Comparison of ENCODE assay signal across 8 mouse cellular contexts in genomic region chr4:106472335-106472734, GRCm38 (mm10). TPM values are rescaled to one million over a fixed set of nuclear protein-coding genes. Genes with fewer than 3 reads are reported as not detected.
DNase-seq lines count a peak whose midpoint lies in the region; ATAC-seq and TF ChIP-seq lines count a peak whose summit lies in the region.

No protein-coding gene starts in this region.

- no peak overlapping the region for H3K4me2 ChIP-seq in liver, embryonic 14.5 days (ENCODE audit: low read depth)
- no peak overlapping the region for H3K4me2 ChIP-seq in liver, embryonic 12.5 days
- H3K4me2 ChIP-seq in forebrain, postnatal 0 days (ENCODE audit: low read depth): no peak overlapping the region
- H3K4me2 ChIP-seq in midbrain, embryonic 16.5 days (ENCODE audit: low read length): no peak overlapping the region

- H3K9ac ChIP-seq in liver, embryonic 14.5 days (replicated peaks): no peak overlapping the region
- no peak overlapping the region for H3K9ac ChIP-seq in liver, embryonic 12.5 days
- no peak overlapping the region for H3K9ac ChIP-seq in forebrain, postnatal 0 days
- H3K9ac ChIP-seq in midbrain, embryonic 16.5 days (ENCODE audit: low read depth, low read length): no peak overlapping the region

- no peak overlapping the region for H3K27ac ChIP-seq in liver, embryonic 14.5 days
- no peak overlapping the region for H3K27ac ChIP-seq in liver, embryonic 12.5 days
- H3K27ac ChIP-seq in forebrain, postnatal 0 days (ENCODE audit: low read depth, low read length): no peak overlapping the region
- H3K27ac ChIP-seq in midbrain, embryonic 16.5 days (ENCODE audit: low read length): no peak overlapping the region

- H3K36me3 ChIP-seq in liver, embryonic 14.5 days (replicated peaks; ENCODE audit: control insufficient read depth, insufficient read depth, low read depth): no peaks in the 10 kb centered on the region
- no peaks in the 10 kb centered on the region for H3K36me3 ChIP-seq in liver, embryonic 12.5 days
- no peaks in the 10 kb centered on the region for H3K36me3 ChIP-seq in forebrain, postnatal 0 days (ENCODE audit: insufficient read depth)
- no peaks in the 10 kb centered on the region for H3K36me3 ChIP-seq in midbrain, embryonic 16.5 days (ENCODE audit: control insufficient read depth, insufficient read depth, low read length)

- H3K27me3 ChIP-seq in liver, embryonic 14.5 days (ENCODE audit: control insufficient read depth, insufficient read depth, low read length): no peaks in the 10 kb centered on the region
- H3K27me3 ChIP-seq in liver, embryonic 12.5 days (replicated peaks): peaks cover 5% of the 10 kb centered on the region; the same call in 1 of the 2 replicates
- H3K27me3 ChIP-seq in forebrain, postnatal 0 days (ENCODE audit: insufficient read depth, low read length): no peaks in the 10 kb centered on the region
- H3K27me3 ChIP-seq in midbrain, embryonic 16.5 days (ENCODE audit: control insufficient read depth, insufficient read depth, low read depth, low read length): no peaks in the 10 kb centered on the region

- WGBS in liver, embryonic 14.5 days (ENCODE audit: insufficient replicate concordance): 12% methylated on average over 3 of the region's 3 CpGs
- WGBS in liver, embryonic 12.5 days (ENCODE audit: insufficient replicate concordance): 15% methylated on average over 3 of the region's 3 CpGs
- 11% methylated on average over 3 of the region's 3 CpGs for WGBS in forebrain, postnatal 0 days
- WGBS in midbrain, embryonic 16.5 days: 13% methylated on average over 3 of the region's 3 CpGs

- ATAC-seq in liver, embryonic 14.5 days (ENCODE audit: insufficient read depth): no peak
- ATAC-seq in liver, embryonic 12.5 days: no peak
- peak; percentile 81 for ATAC-seq in forebrain, postnatal 0 days
- peak; percentile 75 for ATAC-seq in midbrain, embryonic 16.5 days

- no peak overlapping the region for H3K4me3 ChIP-seq in liver, embryonic 14.5 days (ENCODE audit: insufficient read depth in 1 of 2, low read depth in 2 of 2, low read length in 2 of 2)
- no peak overlapping the region for H3K4me3 ChIP-seq in liver, embryonic 12.5 days
- no peak overlapping the region for H3K4me3 ChIP-seq in forebrain, postnatal 0 days (ENCODE audit: low read depth, low read length)
- no peak overlapping the region for H3K4me3 ChIP-seq in midbrain, embryonic 16.5 days (ENCODE audit: low read depth, low read length)

- no peaks in the 10 kb centered on the region for H3K9me3 ChIP-seq in liver, embryonic 14.5 days (ENCODE audit: control insufficient read depth, low read length)
- no peaks in the 10 kb centered on the region for H3K9me3 ChIP-seq in liver, embryonic 12.5 days (replicated peaks)
- no peaks in the 10 kb centered on the region for H3K9me3 ChIP-seq in forebrain, postnatal 0 days (ENCODE audit: low read length)
- no peaks in the 10 kb centered on the region for H3K9me3 ChIP-seq in midbrain, embryonic 16.5 days (replicated peaks; ENCODE audit: control insufficient read depth, low read length, poor library complexity, severe bottlenecking)

- no peaks in the 10 kb centered on the region for H3K4me1 ChIP-seq in liver, embryonic 14.5 days (replicated peaks; ENCODE audit: control insufficient read depth in 2 of 2, insufficient read depth in 2 of 2, low read length in 1 of 2)
- H3K4me1 ChIP-seq in liver, embryonic 12.5 days: no peaks in the 10 kb centered on the region
- H3K4me1 ChIP-seq in forebrain, postnatal 0 days (ENCODE audit: insufficient read depth): peaks cover 3% of the 10 kb centered on the region; the same call in 1 of the 2 replicates
- no peaks in the 10 kb centered on the region for H3K4me1 ChIP-seq in midbrain, embryonic 16.5 days (ENCODE audit: control insufficient read depth, insufficient read depth, low read length)

- peak; percentile 76 for TF ChIP-seq CTCF in liver, embryonic 14.5 days (IDR thresholded peaks at IDR 0.05; ENCODE audit: low read depth)
- TF ChIP-seq CTCF in forebrain, postnatal 0 days (IDR thresholded peaks at IDR 0.05; ENCODE audit: low read depth): peak; percentile 92

- peak in 1 of 3 experiments; percentile 14 for DNase-seq in liver, embryonic 14.5 days (ENCODE audit: low read depth in 3 of 3, low spot score in 3 of 3)
- peak; percentile 48 for DNase-seq in cerebellum, adult 11-12 months
- peak; percentile 85 for DNase-seq in forebrain, postnatal 0 days
- DNase-seq in induced T-regulatory cell, adult 2 months (ENCODE audit: low read depth): peak; percentile 63
- peak; percentile 59 to 88 for DNase-seq in left cerebral cortex, adult 9 months (ENCODE audit: low spot score in 2 of 2)
- DNase-seq in testis, postnatal 10 days (ENCODE audit: low spot score): peak; percentile 66

- TF ChIP-seq EP300 in liver, embryonic 14.5 days (IDR thresholded peaks at IDR 0.05; ENCODE audit: low read depth): no peak

RNA-seq across cellular contexts. Expression of gene Pcsk9, which starts 8.2 kb away (rescaled TPM):
- polyA plus RNA-seq in liver, embryonic 14.5 days (2012; rRNA removed): 47.9 and 50.9 TPM in 2 replicates
- 37.8 and 41.1 TPM in 2 replicates for polyA plus RNA-seq in liver, embryonic 14.5 days (2014; fragmentation: Nextera tagmentation; extraction: Ambion mirVana)
- polyA plus RNA-seq in liver, embryonic 12.5 days (2016; fragmentation: Nextera tagmentation; extraction: Ambion mirVana): 83.2 and 88.0 TPM in 2 replicates
- total RNA-seq in forebrain, postnatal 0 days (2014; rRNA removed): 5.5 and 5.6 TPM in 2 replicates
- 3.7 and 4.0 TPM in 2 replicates for polyA plus RNA-seq in forebrain, postnatal 0 days (2015; fragmentation: Nextera tagmentation; extraction: Ambion mirVana)
- 2.1 and 2.3 TPM in 2 replicates for polyA plus RNA-seq in midbrain, embryonic 16.5 days (2015; fragmentation: Nextera tagmentation; extraction: Ambion mirVana)

RNA-seq across cellular contexts. Expression of gene Bsnd, which starts 19.7 kb away (rescaled TPM):
- polyA plus RNA-seq in liver, embryonic 14.5 days (2012; rRNA removed): not detected in 2 replicates
- polyA plus RNA-seq in liver, embryonic 14.5 days (2014; fragmentation: Nextera tagmentation; extraction: Ambion mirVana): not detected in 2 replicates
- not detected in 2 replicates for polyA plus RNA-seq in liver, embryonic 12.5 days (2016; fragmentation: Nextera tagmentation; extraction: Ambion mirVana)
- not detected in 2 replicates for total RNA-seq in forebrain, postnatal 0 days (2014; rRNA removed)
- not detected in 2 replicates for polyA plus RNA-seq in forebrain, postnatal 0 days (2015; fragmentation: Nextera tagmentation; extraction: Ambion mirVana)
- not detected in 2 replicates for polyA plus RNA-seq in midbrain, embryonic 16.5 days (2015; fragmentation: Nextera tagmentation; extraction: Ambion mirVana)

Comparison
In these comparisons a context has a peak if more than half of its experiments do, and no peak if none do; other contexts are left out.
1. ATAC-seq: peak in forebrain, postnatal 0 days (single experiment) and midbrain, embryonic 16.5 days (single experiment); none in liver, embryonic 14.5 days (single experiment) and liver, embryonic 12.5 days (single experiment).